ENCODE assay signal across 8 mouse cellular contexts in the genomic region with DNA sequence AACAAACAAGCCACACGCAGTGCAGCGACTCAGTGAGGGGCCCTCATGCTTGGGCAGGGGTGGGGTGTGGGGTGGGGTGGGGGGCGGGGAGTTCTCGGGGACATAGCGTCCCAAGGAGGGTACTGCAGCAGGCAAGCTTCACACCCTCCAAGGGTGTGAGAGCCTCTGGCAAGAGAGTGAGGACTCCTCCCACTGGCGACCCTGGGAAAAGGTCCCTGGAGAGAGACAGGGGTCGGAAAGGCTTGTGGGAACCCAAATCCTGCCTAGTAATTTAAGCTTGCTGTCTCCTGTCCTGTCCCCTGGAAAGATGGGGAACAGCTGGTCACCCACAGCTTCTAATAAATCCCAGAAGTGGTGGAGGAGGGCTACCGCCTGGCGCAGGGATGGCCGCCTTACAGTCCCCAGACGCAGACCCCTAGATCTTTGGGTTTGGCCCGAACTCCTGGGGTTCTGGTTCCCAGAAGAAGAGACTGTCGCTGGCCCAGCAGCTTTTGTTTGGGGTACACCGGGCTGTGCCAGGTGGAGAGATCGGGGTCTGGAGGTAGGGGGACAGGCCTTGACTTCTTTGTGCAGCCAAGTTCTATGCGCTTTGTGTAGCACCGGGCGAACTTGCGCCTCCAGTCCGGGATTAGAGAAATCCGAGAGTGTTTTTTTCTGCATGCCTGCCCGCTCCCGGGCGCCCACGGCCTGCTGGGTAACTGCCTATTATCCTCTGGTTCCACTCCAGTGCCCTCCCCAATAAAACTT. TPM values are rescaled to one million over a fixed set of nuclear protein-coding genes. Genes with fewer than 3 reads are reported as not detected.
DNase-seq lines count a peak whose midpoint lies in the region; ATAC-seq and TF ChIP-seq lines count a peak whose summit lies in the region.

No protein-coding gene starts in this region.

- TF ChIP-seq CTCF in gastrocnemius, adult 2 months (IDR thresholded peaks at IDR 0.05): no peak
- TF ChIP-seq CTCF in thymus, adult 2 months (IDR thresholded peaks at IDR 0.05; ENCODE audit: borderline replicate concordance, control insufficient read depth, extremely low read depth, insufficient read depth, low read length, poor library complexity): no peak

- ATAC-seq in forebrain, embryonic 16.5 days: peak; percentile 58
- ATAC-seq in kidney, embryonic 16.5 days (ENCODE audit: low FRiP score, low TSS enrichment): peak; percentile 91
- peak; percentile 60; the same call in 1 of the 2 replicates for ATAC-seq in midbrain, embryonic 14.5 days (ENCODE audit: low FRiP score, low TSS enrichment)

- no peak overlapping the region for H3K27ac ChIP-seq in forebrain, embryonic 16.5 days (ENCODE audit: low read length)
- peak overlapping the region; percentile 97 for H3K27ac ChIP-seq in kidney, embryonic 16.5 days (ENCODE audit: low read length)
- peak overlapping the region; percentile 81 for H3K27ac ChIP-seq in midbrain, embryonic 14.5 days (replicated peaks; ENCODE audit: low read depth, low read length)
- H3K27ac ChIP-seq in gastrocnemius, adult 2 months: no peak overlapping the region
- no peak overlapping the region for H3K27ac ChIP-seq in thymus, adult 2 months (ENCODE audit: control insufficient read depth, insufficient read depth, low read length)

- H3K9ac ChIP-seq in forebrain, embryonic 16.5 days (replicated peaks; ENCODE audit: low read depth, low read length): 0 out of 2 replicates have a peak overlapping the region, but pooled peaks have one; percentile 15
- H3K9ac ChIP-seq in kidney, embryonic 16.5 days (replicated peaks; ENCODE audit: low read length): peak overlapping the region; percentile 67
- peak overlapping the region; percentile 29; the same call in 1 of the 2 replicates for H3K9ac ChIP-seq in midbrain, embryonic 14.5 days (replicated peaks; ENCODE audit: low read length)

- H3K9me3 ChIP-seq in forebrain, embryonic 16.5 days (ENCODE audit: control insufficient read depth, low read length): no peaks in the 10 kb centered on the region
- no peaks in the 10 kb centered on the region for H3K9me3 ChIP-seq in kidney, embryonic 16.5 days (ENCODE audit: low read length)
- no peaks in the 10 kb centered on the region for H3K9me3 ChIP-seq in midbrain, embryonic 14.5 days (ENCODE audit: control insufficient read depth, low read length)

- no peak overlapping the region for H3K4me3 ChIP-seq in forebrain, embryonic 16.5 days (replicated peaks; ENCODE audit: low read length)
- peak overlapping the region; percentile 23 for H3K4me3 ChIP-seq in kidney, embryonic 16.5 days (ENCODE audit: low read length)
- no peak overlapping the region; the same call in 1 of the 2 replicates for H3K4me3 ChIP-seq in midbrain, embryonic 14.5 days (replicated peaks; ENCODE audit: low read depth, low read length)
- H3K4me3 ChIP-seq in gastrocnemius, adult 2 months: no peak overlapping the region
- H3K4me3 ChIP-seq in thymus, adult 2 months (ENCODE audit: control insufficient read depth, insufficient read depth, low read length): no peak overlapping the region

- DNase-seq in embryo, embryonic 10 days (ENCODE audit: low spot score): peak; percentile 72
- DNase-seq in midbrain, embryonic 14.5 days: peak; percentile 73
- DNase-seq in right cerebral cortex, postnatal 25 days: no peak
- no peak for DNase-seq in adrenal gland, postnatal 25 days
- DNase-seq in gastrocnemius, adult 2 months: no peak
- no peak for DNase-seq in thymus, adult 2 months

- H3K4me1 ChIP-seq in forebrain, embryonic 16.5 days (replicated peaks; ENCODE audit: control insufficient read depth, insufficient read depth, low read length): peaks cover 16% of the 10 kb centered on the region
- peaks cover 45% of the 10 kb centered on the region for H3K4me1 ChIP-seq in kidney, embryonic 16.5 days (ENCODE audit: insufficient read depth, low read length)
- H3K4me1 ChIP-seq in midbrain, embryonic 14.5 days (ENCODE audit: control insufficient read depth, insufficient read depth, low read length): peaks cover 17% of the 10 kb centered on the region
- H3K4me1 ChIP-seq in thymus, adult 2 months (replicated peaks; ENCODE audit: control insufficient read depth, insufficient read depth, low read length): no peaks in the 10 kb centered on the region

- peaks cover 24% of the 10 kb centered on the region for H3K27me3 ChIP-seq in forebrain, embryonic 16.5 days (replicated peaks; ENCODE audit: control insufficient read depth, insufficient read depth, low read length)
- peaks cover 41% of the 10 kb centered on the region for H3K27me3 ChIP-seq in kidney, embryonic 16.5 days (ENCODE audit: insufficient read depth, low read length)
- H3K27me3 ChIP-seq in midbrain, embryonic 14.5 days (ENCODE audit: control insufficient read depth, insufficient read depth, low read length): 0 out of 2 replicates have a peak, but pooled peaks cover 7% of the 10 kb centered on the region
- peaks cover 8% of the 10 kb centered on the region; the same call in 1 of the 2 replicates for H3K27me3 ChIP-seq in thymus, adult 2 months (ENCODE audit: control insufficient read depth, insufficient read depth, low read length)

- H3K4me2 ChIP-seq in forebrain, embryonic 16.5 days (ENCODE audit: low read length): peak overlapping the region; percentile 39
- H3K4me2 ChIP-seq in kidney, embryonic 16.5 days (replicated peaks; ENCODE audit: low read depth, low read length): peak overlapping the region; percentile 53
- peak overlapping the region; percentile 45 for H3K4me2 ChIP-seq in midbrain, embryonic 14.5 days (ENCODE audit: low read length)

- no peak for TF ChIP-seq POLR2A in thymus, adult 2 months (IDR thresholded peaks at IDR 0.05; ENCODE audit: control insufficient read depth, extremely low read depth, insufficient read depth, low read length, poor library complexity)

- intact Hi-C loops in gastrocnemius, adult 2 months (cut with DNase I): no loop called here

- no peaks in the 10 kb centered on the region for H3K36me3 ChIP-seq in forebrain, embryonic 16.5 days (ENCODE audit: control insufficient read depth, insufficient read depth)
- no peaks in the 10 kb centered on the region for H3K36me3 ChIP-seq in kidney, embryonic 16.5 days (ENCODE audit: insufficient read depth, low read length)
- no peaks in the 10 kb centered on the region for H3K36me3 ChIP-seq in midbrain, embryonic 14.5 days (ENCODE audit: control insufficient read depth, insufficient read depth, low read length)
- no peaks in the 10 kb centered on the region for H3K36me3 ChIP-seq in thymus, adult 2 months (ENCODE audit: control insufficient read depth, insufficient read depth, low read length)

- WGBS in forebrain, embryonic 16.5 days: under 1% methylated on average over 25 of the region's 25 CpGs
- WGBS in kidney, embryonic 16.5 days: 0% methylated on average over 25 of the region's 25 CpGs
- WGBS in midbrain, embryonic 14.5 days: under 1% methylated on average over 25 of the region's 25 CpGs
- 11% methylated on average over 25 of the region's 25 CpGs for WGBS in thymus, adult 2 months

RNA-seq across cellular contexts. Expression of gene Uncx, which starts 56.1 kb away (rescaled TPM):
- 1.6 and 6.4 TPM in 2 replicates for polyA plus RNA-seq in forebrain, embryonic 16.5 days (2015; fragmentation: Nextera tagmentation; extraction: Ambion mirVana)
- 52.8 and 65.4 TPM in 2 replicates for polyA plus RNA-seq in kidney, embryonic 16.5 days (2015; fragmentation: Nextera tagmentation; extraction: Ambion mirVana)
- 39.6 and 44.0 TPM in 2 replicates for polyA plus RNA-seq in midbrain, embryonic 14.5 days (2014; fragmentation: Nextera tagmentation; extraction: Ambion mirVana)
- total RNA-seq in adrenal gland, postnatal 25 days (2021): not detected in 2 replicates
- not detected for total RNA-seq in gastrocnemius, adult 2 months (2021)
- polyA plus RNA-seq in thymus, adult 2 months (2012; rRNA removed): 0.24 and 0.26 TPM in 2 replicates

Comparison
In these comparisons a context has a peak if more than half of its experiments do, and no peak if none do; other contexts are left out.
1. DNase-seq: peak in embryo, embryonic 10 days (single experiment) and midbrain, embryonic 14.5 days (single experiment); none in right cerebral cortex, postnatal 25 days (single experiment), adrenal gland, postnatal 25 days (single experiment), gastrocnemius, adult 2 months (single experiment) and thymus, adult 2 months (single experiment).
2. H3K27ac ChIP-seq: peak in kidney, embryonic 16.5 days (single experiment) and midbrain, embryonic 14.5 days (single experiment); none in forebrain, embryonic 16.5 days (single experiment), gastrocnemius, adult 2 months (single experiment) and thymus, adult 2 months (single experiment).
3. H3K9ac ChIP-seq: peak in every context shown above with its lines; median percentile 67 in kidney, embryonic 16.5 days; 29 in midbrain, embryonic 14.5 days; 15 in forebrain, embryonic 16.5 days.
4. Peak in every context shown above with its lines, with median percentiles within 50 percentile points of each other: ATAC-seq and H3K4me2 ChIP-seq.